Mouse (Mus musculus): ENCODE measurements around the gene Zfhx3. TPM values are rescaled to one million over a fixed set of nuclear protein-coding genes. Genes with fewer than 3 reads are reported as not detected.

Gene Zfhx3
- polyA plus RNA-seq, 1 experiment = 6.6 TPM

DNA sequence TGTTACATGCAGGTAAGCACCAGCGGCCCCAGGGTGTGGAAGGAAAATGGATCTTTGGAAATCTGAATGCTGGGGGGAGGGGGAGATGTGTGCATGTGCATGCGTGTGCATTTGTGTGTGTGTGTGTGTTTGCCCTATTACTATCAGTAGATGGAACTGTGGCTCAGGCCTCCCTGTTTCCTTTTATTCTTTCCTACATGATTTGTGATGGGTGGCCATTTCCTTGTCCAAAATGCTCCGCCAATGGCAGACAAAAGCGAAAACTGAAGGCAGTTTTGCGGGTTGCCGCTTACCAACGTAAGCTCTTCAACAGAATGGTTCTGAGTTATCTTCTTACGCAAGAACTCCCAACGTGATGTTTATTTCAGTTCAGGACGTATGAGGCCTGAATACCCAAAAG is 910.6 kb downstream of the Zfhx3 start:
- 83% methylated on average over 10 of the region's 10 CpGs for WGBS
- TF ChIP-seq POLR2A (IDR thresholded peaks at IDR 0.05; ENCODE audit: borderline replicate concordance, control insufficient read depth, low read depth, low read length) = no peak
- TF ChIP-seq CTCF (IDR thresholded peaks at IDR 0.05; ENCODE audit: control insufficient read depth, insufficient read depth, low read length) = no peak

GRCm38 (mm10) chr8:108854444-108855102 is 912.1 kb downstream of the Zfhx3 start:
- H3K4me3 ChIP-seq (replicated peaks; ENCODE audit: control insufficient read depth, low read depth, low read length) = no peak overlapping the region
- H3K4me1 ChIP-seq (ENCODE audit: control insufficient read depth, insufficient read depth, low read length) = no peaks in the 10 kb centered on the region; the same call in 1 of the 2 replicates
- no peak overlapping the region for H3K27ac ChIP-seq (ENCODE audit: control insufficient read depth, insufficient read depth, low read depth, low read length, poor library complexity)
- TF ChIP-seq CTCF (IDR thresholded peaks at IDR 0.05; ENCODE audit: control insufficient read depth, insufficient read depth, low read length) (no peak), POLR2A (IDR thresholded peaks at IDR 0.05; ENCODE audit: borderline replicate concordance, control insufficient read depth, low read depth, low read length) (no peak)
- 77% methylated on average over 12 of the region's 12 CpGs for WGBS

More for the DNA sequence above, 910.6 kb downstream of the Zfhx3 start:
- H3K4me1 ChIP-seq (ENCODE audit: control insufficient read depth, insufficient read depth, low read length) = peaks cover 3% of the 10 kb centered on the region
- H3K27ac ChIP-seq (ENCODE audit: control insufficient read depth, insufficient read depth, low read depth, low read length, poor library complexity) = no peak overlapping the region
- H3K4me3 ChIP-seq (replicated peaks; ENCODE audit: control insufficient read depth, low read depth, low read length) = no peak overlapping the region

DNA sequence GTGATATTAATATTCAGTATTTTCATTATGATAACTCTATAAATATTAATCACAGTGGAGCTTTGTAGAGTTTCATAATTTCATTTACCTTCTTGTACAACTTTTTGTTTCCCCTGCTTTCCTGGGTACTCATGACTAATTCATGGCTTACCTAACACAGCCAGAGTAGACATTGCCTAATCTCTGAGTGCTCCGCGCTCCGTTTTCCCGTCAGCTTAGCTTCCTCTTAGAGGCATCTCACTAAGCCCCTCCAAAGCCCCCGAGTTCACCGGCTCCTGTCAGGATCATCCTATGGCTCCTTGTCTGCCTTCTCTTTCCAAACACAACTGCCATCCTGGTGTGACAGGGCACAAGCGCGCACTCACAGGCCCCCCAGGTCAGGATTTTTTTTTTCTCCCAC is 916.6 kb downstream of the Zfhx3 start:
- Histone ChIP-seq H3K4me3 (replicated peaks; ENCODE audit: control insufficient read depth, low read depth, low read length) (no peak overlapping the region), H3K27ac (ENCODE audit: control insufficient read depth, insufficient read depth, low read depth, low read length, poor library complexity) (no peak overlapping the region), H3K4me1 (ENCODE audit: control insufficient read depth, insufficient read depth, low read length) (no peaks in the 10 kb centered on the region; the same call in 1 of the 2 replicates)
- TF ChIP-seq CTCF (IDR thresholded peaks at IDR 0.05; ENCODE audit: control insufficient read depth, insufficient read depth, low read length) (no peak), POLR2A (IDR thresholded peaks at IDR 0.05; ENCODE audit: borderline replicate concordance, control insufficient read depth, low read depth, low read length) (no peak)
- 59% methylated on average over 8 of the region's 8 CpGs for WGBS

- Histone ChIP-seq H3K27ac (ENCODE audit: control insufficient read depth, insufficient read depth, low read depth, low read length, poor library complexity) (no peak overlapping the region), H3K4me3 (replicated peaks; ENCODE audit: control insufficient read depth, low read depth, low read length) (no peak overlapping the region), H3K4me1 (ENCODE audit: control insufficient read depth, insufficient read depth, low read length) (no peaks in the 10 kb centered on the region; the same call in 1 of the 2 replicates)
- TF ChIP-seq POLR2A (IDR thresholded peaks at IDR 0.05; ENCODE audit: borderline replicate concordance, control insufficient read depth, low read depth, low read length) = no peak
- no peak for TF ChIP-seq CTCF (IDR thresholded peaks at IDR 0.05; ENCODE audit: control insufficient read depth, insufficient read depth, low read length)
- WGBS = 63% methylated on average over 9 of the region's 9 CpGs
Observed at GRCm38 (mm10) chr8:108859983-108860382, 917.5 kb downstream of the Zfhx3 start.

DNA sequence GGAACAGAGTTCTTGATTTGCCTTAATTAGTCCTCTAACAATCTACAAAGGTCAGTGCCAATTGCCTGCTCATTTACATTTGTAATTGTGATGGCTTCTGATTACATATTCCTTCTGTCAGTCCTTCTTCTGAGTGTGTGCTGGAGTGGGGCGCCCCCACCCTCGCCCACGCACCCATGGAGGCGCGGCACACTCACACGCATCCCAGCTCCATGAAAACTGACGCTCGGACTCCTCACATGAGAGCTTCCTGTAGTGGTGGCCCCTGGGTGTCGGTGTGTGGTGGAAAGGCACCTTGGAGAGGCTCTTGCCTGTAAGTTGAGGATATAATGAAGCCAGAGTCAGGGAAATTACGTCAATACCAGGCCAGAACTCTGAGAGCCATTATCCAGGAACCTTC is 921.0 kb downstream of the Zfhx3 start:
- no peaks in the 10 kb centered on the region; the same call in 1 of the 2 replicates for H3K4me1 ChIP-seq (ENCODE audit: control insufficient read depth, insufficient read depth, low read length)
- no peak overlapping the region for H3K27ac ChIP-seq (ENCODE audit: control insufficient read depth, insufficient read depth, low read depth, low read length, poor library complexity)
- TF ChIP-seq POLR2A (IDR thresholded peaks at IDR 0.05; ENCODE audit: borderline replicate concordance, control insufficient read depth, low read depth, low read length) = no peak
- H3K4me3 ChIP-seq (replicated peaks; ENCODE audit: control insufficient read depth, low read depth, low read length) = no peak overlapping the region
- 88% methylated on average over 10 of the region's 10 CpGs for WGBS

- H3K4me1 ChIP-seq (ENCODE audit: control insufficient read depth, insufficient read depth, low read length) = no peaks in the 10 kb centered on the region; the same call in 1 of the 2 replicates
- no peak overlapping the region for H3K4me3 ChIP-seq (replicated peaks; ENCODE audit: control insufficient read depth, low read depth, low read length)
- H3K27ac ChIP-seq (ENCODE audit: control insufficient read depth, insufficient read depth, low read depth, low read length, poor library complexity) = no peak overlapping the region
- WGBS = 69% methylated on average over 7 of the region's 7 CpGs
- TF ChIP-seq POLR2A (IDR thresholded peaks at IDR 0.05; ENCODE audit: borderline replicate concordance, control insufficient read depth, low read depth, low read length) (no peak), CTCF (IDR thresholded peaks at IDR 0.05; ENCODE audit: control insufficient read depth, insufficient read depth, low read length) (no peak)
Observed at GRCm38 (mm10) chr8:108866430-108866829, 924.0 kb downstream of the Zfhx3 start.

DNA sequence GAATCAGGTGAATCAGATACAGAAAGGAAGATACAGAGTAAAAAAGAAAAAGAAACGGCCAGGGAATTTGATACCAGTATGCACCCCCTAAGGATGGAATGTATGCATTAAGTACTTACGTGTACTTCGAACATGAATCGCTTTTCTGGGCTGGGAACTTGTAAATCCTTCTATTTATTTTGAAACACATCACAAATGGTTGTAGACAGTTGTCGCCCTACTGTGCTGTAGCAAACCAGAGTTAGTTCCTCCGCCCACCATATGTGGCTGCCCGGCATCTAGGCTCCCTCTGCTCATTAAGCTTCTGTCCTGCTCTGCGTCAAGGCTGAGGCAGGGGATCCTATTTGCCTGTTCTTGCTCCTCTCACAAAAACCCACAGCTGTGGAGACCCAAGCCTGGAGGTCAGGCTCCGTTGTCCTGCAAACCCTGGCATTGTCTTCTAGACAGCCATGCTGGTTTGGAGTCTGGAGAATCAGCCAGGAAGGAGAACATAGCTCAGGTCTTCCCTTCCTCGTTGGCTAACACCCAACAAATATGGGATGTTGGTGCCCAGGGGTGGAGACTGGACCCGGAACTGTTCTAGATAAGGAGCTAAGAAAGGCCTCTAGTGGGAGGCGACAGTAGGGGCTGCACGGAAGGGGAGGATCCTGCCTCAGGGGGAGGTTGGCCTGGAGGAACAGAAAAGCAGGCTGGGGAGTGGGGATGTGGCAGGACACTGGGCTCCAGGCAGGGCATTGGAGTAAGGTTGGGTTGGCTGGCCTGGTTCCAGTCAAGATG is 925.2 kb downstream of the Zfhx3 start:
- WGBS = 68% methylated on average over 13 of the region's 13 CpGs
- H3K27ac ChIP-seq (ENCODE audit: control insufficient read depth, insufficient read depth, low read depth, low read length, poor library complexity) = no peak overlapping the region
- H3K4me1 ChIP-seq (ENCODE audit: control insufficient read depth, insufficient read depth, low read length) = no peaks in the 10 kb centered on the region; the same call in 1 of the 2 replicates
- no peak overlapping the region for H3K4me3 ChIP-seq (replicated peaks; ENCODE audit: control insufficient read depth, low read depth, low read length)
- no peak for TF ChIP-seq CTCF (IDR thresholded peaks at IDR 0.05; ENCODE audit: control insufficient read depth, insufficient read depth, low read length)
- TF ChIP-seq POLR2A (IDR thresholded peaks at IDR 0.05; ENCODE audit: borderline replicate concordance, control insufficient read depth, low read depth, low read length) = no peak

DNA sequence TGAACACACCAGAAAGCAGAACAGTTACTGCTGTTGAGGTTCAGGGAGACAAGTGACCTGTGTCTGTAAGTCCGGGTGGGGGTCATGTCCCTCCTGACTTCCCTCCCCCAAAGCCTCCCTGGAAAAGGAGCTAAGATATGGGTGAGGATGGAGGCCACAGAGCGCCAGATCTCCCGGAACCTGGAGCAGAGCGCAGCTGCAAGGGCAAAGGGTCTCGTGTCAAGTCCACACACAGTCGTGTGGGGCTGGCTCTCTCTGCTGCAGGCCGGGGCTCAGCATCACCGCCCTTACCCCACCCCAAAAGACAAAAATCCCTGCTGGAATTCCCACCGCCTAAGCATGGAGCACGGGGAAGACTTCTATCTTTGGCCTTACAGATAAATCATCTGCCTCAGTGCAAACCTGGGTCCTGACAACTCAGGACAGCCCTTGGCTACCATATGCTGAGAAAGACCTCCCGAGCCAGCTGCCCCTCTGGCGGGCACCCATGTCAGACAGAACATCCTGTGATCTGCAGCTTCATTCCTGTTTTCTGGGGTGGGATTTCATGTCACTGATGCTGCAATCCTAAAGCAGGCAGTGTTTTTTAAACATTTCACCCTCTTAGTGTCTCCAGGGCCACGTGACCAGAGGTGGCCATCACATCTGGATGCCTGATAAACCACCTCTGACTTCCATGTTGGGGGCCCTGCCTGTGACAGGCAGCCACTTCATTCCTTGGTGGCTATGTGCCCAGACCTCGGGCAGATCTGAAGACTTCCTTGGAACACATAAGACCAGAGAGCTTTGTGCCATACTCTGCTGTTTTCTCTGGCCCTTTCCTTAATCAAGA is 926.0 kb downstream of the Zfhx3 start:
- Histone ChIP-seq H3K27ac (ENCODE audit: control insufficient read depth, insufficient read depth, low read depth, low read length, poor library complexity) (no peak overlapping the region), H3K4me1 (ENCODE audit: control insufficient read depth, insufficient read depth, low read length) (no peaks in the 10 kb centered on the region; the same call in 1 of the 2 replicates), H3K4me3 (replicated peaks; ENCODE audit: control insufficient read depth, low read depth, low read length) (no peak overlapping the region)
- no peak for TF ChIP-seq CTCF (IDR thresholded peaks at IDR 0.05; ENCODE audit: control insufficient read depth, insufficient read depth, low read length)
- no peak for TF ChIP-seq POLR2A (IDR thresholded peaks at IDR 0.05; ENCODE audit: borderline replicate concordance, control insufficient read depth, low read depth, low read length)
- 80% methylated on average over 14 of the region's 14 CpGs for WGBS
